Mouse (Mus musculus) left cerebral cortex, postnatal 14 days (tissue): ENCODE measurements at regions not wholly inside any gene's neighbourhood (a gene's known extent, or its start where the extent isn't known, plus 50 kb on each side); places are given as distances from the start of the nearest gene placed in this dataset.

ENCODE experiments used
- DNase-seq, 2 experiments: peaks; one replicate each; pipeline ENCODE4 v3.0.0; 2021 to 2022; ENCODE audit warnings: low spot score in 2 of 2, mixed read lengths in 1 of 2
- intact Hi-C: fragments of 180-260 bp; cut with DNase I; formaldehyde crosslinking; loops from one replicate; pipeline ENCODE4 v1.15.1; 2025

DNA sequence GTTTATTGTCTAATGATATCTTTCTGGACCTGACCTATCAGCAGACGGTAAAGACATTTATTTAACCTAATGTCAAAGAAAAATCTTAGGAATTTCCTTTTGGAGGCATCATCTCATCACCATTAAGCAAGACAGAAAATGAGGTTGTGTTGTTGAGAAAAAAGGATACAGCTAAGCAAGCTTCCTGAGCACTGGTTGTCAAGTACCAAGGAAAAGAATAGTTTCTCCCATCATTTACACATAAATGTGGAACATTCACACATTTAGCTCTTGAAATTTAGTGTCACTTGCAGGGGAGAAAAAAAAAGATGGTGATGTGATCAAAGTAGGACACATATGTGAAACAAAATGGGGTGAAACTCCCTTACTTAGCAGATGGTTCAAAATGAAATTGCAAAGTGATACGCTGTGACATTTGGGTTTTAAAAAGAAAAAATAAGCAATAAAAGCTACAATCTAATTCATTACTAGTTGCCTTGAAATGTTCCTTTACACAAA, 157.7 kb upstream of the 1700009N14Rik start:
- peak in 1 of 2 experiments; percentile 10 for DNase-seq
- intact Hi-C loops: no loop called here

GRCm38 (mm10) chr4:39310131-39310530, 140.0 kb upstream of the 1700009N14Rik start:
- no peak for DNase-seq
- intact Hi-C loops: no loop called here

DNA sequence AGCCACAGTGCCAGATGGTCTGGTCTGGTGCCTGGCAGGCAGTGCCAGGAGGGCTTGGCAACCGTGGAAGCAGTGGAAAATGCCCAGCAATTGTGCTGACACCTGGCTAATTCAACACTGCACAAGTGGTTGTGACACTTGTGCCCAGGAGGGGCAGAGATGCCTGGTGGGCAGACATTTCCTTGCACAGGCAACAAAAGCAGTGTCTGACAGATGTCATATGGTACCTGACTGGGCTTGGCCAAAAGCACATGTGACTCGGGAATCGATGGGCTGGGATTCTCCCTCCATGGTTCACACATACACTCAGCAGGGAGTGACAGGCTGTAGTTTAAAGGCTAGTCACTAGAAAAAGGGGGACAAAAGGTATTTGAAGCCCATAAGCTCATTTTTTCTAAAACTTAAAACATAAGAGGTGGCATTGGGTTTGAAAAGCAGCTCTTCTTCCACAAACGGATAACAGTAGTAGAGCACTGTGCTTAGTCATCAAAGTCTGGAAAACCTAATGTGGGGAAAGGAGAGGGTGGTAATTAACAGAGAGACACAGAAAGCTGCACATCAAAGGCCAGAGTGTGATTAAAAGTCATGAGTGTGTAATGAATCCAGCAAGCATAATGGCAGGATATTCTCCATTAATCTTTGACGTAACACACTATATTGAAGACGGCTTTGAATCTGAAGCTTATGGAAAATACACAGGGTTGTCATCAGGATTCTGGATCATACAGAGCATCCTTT, 105.5 kb upstream of the 1700009N14Rik start:
- intact Hi-C loops: no loop called here
- no peak for DNase-seq

GRCm38 (mm10) chr4:39345139-39345412, 105.0 kb upstream of the 1700009N14Rik start:
- no peak for DNase-seq
- intact Hi-C loops: no loop called here

DNA sequence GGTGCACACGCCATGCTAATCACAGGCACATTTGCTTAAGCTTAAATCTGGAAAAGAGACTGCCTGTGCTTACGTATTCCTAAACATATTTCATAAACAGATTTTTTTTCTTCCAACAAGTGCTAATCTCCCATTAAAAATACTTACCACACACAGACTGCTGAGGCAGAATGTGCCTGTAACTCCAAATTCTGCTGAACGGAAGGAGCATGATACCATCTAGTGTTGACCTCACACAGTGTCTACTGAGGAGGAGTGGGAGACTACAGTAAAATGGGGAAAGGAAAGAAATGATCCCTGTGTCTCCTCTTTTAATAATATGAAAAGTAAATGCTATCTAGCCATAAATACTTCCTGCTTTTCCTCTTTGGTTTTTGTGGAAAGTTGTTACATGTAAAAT, 81.9 kb upstream of the 1700009N14Rik start:
- no peak for DNase-seq
- intact Hi-C loops: no loop called here

DNA sequence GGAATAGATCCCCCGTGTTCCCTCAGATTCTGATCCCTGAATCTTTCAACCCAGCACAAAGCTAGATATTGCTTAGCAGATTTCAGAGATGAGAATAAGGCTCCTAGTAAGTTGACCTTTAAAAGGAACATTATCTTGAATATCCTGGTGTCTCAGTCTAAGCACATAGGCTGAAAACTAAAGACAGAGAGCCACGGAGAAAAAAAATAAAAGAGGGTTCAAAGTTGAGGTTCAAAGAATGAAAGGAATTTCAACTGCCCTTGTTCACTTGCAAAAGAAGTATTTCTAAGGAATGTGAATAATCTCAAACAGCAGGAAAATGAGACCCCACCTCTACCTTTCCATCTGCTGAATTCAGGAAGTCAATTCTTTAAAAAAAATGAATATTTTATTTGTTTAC, 69.3 kb upstream of the 1700009N14Rik start:
- intact Hi-C loops: no loop called here

DNA sequence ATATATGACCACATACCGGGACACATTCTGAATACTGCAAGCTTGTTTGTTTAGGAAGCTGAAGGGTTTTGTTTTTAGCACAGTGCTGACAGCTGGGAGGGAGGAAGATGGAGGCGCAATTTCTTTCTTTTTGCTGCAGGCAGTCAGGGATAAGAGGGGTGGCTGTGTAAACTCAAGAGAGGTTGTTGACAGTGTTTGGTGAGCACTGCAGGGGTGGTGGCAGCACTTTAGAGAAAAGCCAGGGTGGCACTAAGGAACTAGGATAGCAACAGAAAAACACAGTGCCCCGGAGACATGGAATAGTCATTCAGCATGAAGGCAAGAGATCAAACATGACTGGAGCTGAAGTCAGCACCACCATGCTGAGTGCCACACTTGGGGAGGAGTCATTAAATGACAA, 51.9 kb upstream of the 1700009N14Rik start:
- intact Hi-C loops: no loop called here
- DNase-seq: peak; percentile 25 to 31

More for the DNA sequence above, 69.3 kb upstream of the 1700009N14Rik start:
- no peak for DNase-seq
